Mouse (Mus musculus) limb, embryonic 14.5 days (tissue): ENCODE results near the gene A630023A22Rik. TPM values are rescaled to one million over a fixed set of nuclear protein-coding genes. Genes with fewer than 3 reads are reported as not detected.
A peak's percentile ranks its signal among the peaks of the same experiment; 100 is the strongest.

Experiments
- ATAC-seq: fragments of 200-750 bp; cut with Nextera tagmentation; 2 replicates; pipeline ENCODE4 v1.8.0; 2017; ENCODE audit warnings: low read depth, moderate number of reproducible peaks, moderate TSS enrichment; ENCODE audit not compliant: low FRiP score
- DNase-seq: peaks from one replicate; pipeline ENCODE4 v3.0.0-alpha.2; 2015; ENCODE audit warnings: low spot score
- H3K27ac ChIP-seq: fragments of 300-500 bp; sonication (generic); replicated peaks from 2 replicates; pipeline ENCODE4 v1.5.1; 2014; ENCODE audit warnings: low read depth, mild to moderate bottlenecking, low read length, moderate library complexity, mixed read lengths
- H3K27me3 ChIP-seq: fragments of 300-500 bp; sonication (generic); 2 replicates; pipeline ENCODE4 v1.6.1; 2014; ENCODE audit warnings: low read length, mixed read lengths; ENCODE audit not compliant: control insufficient read depth, insufficient read depth
- H3K36me3 ChIP-seq: fragments of 300-500 bp; sonication (generic); 2 replicates; pipeline ENCODE4 v1.6.1; 2014; ENCODE audit warnings: mild to moderate bottlenecking, low read length, moderate library complexity, mixed read lengths; ENCODE audit not compliant: control insufficient read depth, insufficient read depth
- H3K4me1 ChIP-seq: fragments of 300-500 bp; sonication (generic); 2 replicates; pipeline ENCODE4 v1.6.1; 2014; ENCODE audit warnings: antibody characterized with exemption, low read length, mixed read lengths; ENCODE audit not compliant: control insufficient read depth, insufficient read depth
- H3K4me2 ChIP-seq: fragments of 300-500 bp; sonication (generic); replicated peaks from 2 replicates; pipeline ENCODE4 v1.6.1; 2014; ENCODE audit warnings: low read depth, mild to moderate bottlenecking, low read length, moderate library complexity; ENCODE audit not compliant: severe bottlenecking
- H3K4me3 ChIP-seq: fragments of 300-500 bp; sonication (generic); replicated peaks from 2 replicates; pipeline ENCODE4 v1.5.1; 2014; ENCODE audit warnings: low read length
- H3K9ac ChIP-seq: fragments of 300-500 bp; sonication (generic); 2 replicates; pipeline ENCODE4 v1.6.1; 2014; ENCODE audit warnings: mild to moderate bottlenecking, low read depth, low read length, moderate library complexity; ENCODE audit not compliant: severe bottlenecking
- H3K9me3 ChIP-seq: fragments of 300-500 bp; sonication (generic); 2 replicates; pipeline ENCODE4 v1.6.1; 2016; ENCODE audit warnings: low read length; ENCODE audit not compliant: control insufficient read depth
- POLR2A ChIP-seq: fragments of 200-500 bp; IDR thresholded peaks from 2 replicates; pipeline ENCODE4 v1.8.0; 2012; ENCODE audit warnings: inconsistent platforms, mild to moderate bottlenecking, moderate library complexity, borderline replicate concordance; ENCODE audit not compliant: insufficient read depth, insufficient read length; ENCODE audit errors: extremely low read depth
- WGBS: fragments of 180-500 bp; shearing (Covaris S2); extraction: QIAGEN DNeasy Blood & Tissue Kit; methylation state at CpG from one replicate; pipeline ENCODE4 v1.1.7; 2014; 5-methylcytosine and 5-hydroxymethylcytosine counted together
- polyA plus RNA-seq, 2 experiments: library from polyadenylated mRNA; depleted of rRNA in 1 of 2; stranded (reverse) in 1 of 2; unstranded in 1 of 2; fragments of >200 nt; fragmentation: Nextera tagmentation in 1 of 2; extraction: Ambion mirVana in 1 of 2; gene quantifications; 2 replicates each; pipeline versions ENCODE4 v1.2.1 to v1.2.3; 2012 to 2014

Gene A630023A22Rik
- polyA plus RNA-seq, 2 experiments: not detected

DNA sequence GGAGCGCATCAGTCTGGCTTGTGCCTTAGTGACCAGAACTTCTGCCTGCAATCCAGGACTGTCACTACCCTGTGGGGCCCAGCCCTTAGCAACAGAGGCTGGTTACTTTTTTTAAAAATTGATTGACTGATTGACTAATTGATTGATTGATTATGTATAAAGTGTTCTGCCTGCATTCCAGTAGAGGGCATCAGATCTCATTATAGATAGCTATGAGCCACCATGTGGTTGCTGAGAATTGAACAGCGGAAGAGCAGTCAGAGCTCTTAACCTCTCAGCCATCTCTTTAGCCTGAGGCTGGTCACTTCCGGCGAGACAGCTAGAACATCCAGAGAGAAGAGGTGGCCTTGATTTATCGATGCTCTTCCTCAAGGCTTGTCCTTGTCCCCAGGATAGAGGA is 25.3 kb downstream of the A630023A22Rik start:
- Histone ChIP-seq H3K9ac (no peak overlapping the region), H3K4me1 (no peaks in the 10 kb centered on the region), H3K4me2 (no peak overlapping the region), H3K36me3 (no peaks in the 10 kb centered on the region), H3K27ac (no peak overlapping the region), H3K4me3 (no peak overlapping the region), H3K9me3 (no peaks in the 10 kb centered on the region), H3K27me3 (no peaks in the 10 kb centered on the region)
- no peak for TF ChIP-seq POLR2A
- DNase-seq: no peak
- WGBS: 75% methylated on average over 5 of the region's 5 CpGs
- no peak for ATAC-seq

DNA sequence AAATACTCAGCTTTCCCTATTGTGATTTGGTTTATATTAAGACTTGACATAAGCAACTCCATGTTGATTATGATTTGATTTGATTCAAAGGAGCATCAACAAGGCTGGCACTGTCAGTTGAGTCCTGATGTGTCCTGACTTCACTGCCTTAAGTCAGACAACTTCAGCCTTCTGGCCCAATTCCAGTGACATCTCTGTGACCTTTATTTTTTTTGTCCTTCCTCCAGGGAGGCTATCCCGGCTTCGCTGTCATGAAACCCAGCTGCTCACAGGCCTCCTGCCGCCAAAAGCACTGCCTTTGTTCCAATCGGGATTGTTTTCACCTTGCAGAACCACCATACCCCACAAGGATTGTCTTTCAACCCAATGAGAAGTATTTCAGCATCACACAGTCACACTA is 27.2 kb downstream of the A630023A22Rik start:
- H3K27me3 ChIP-seq: no peaks in the 10 kb centered on the region
- H3K9ac ChIP-seq: no peak overlapping the region
- H3K9me3 ChIP-seq: no peaks in the 10 kb centered on the region

DNA sequence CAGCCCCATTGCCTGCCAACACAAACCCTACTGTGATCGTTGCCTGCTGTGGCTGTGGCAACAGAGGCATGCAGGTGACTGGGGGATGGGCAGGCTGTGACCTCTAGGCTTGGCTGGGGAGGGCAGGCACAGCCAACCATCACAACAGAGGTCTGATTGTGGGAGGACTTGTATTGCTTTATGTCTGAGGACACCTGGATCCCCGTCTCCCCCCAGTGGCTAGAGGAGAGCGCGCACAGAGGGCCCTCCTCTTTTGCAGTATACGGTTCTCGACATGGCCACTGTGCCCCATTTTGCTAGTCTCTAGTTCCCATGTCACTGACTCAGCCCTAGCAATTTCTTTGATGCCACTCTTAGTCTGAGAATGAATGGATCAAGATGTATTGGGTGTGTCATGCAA is 30.9 kb downstream of the A630023A22Rik start:
- Histone ChIP-seq H3K36me3 (no peaks in the 10 kb centered on the region), H3K4me1 (no peaks in the 10 kb centered on the region), H3K9me3 (no peaks in the 10 kb centered on the region), H3K9ac (no peak overlapping the region), H3K27ac (no peak overlapping the region), H3K27me3 (no peaks in the 10 kb centered on the region), H3K4me3 (no peak overlapping the region), H3K4me2 (no peak overlapping the region)
- 60% methylated on average over 6 of the region's 6 CpGs for WGBS
- ATAC-seq: no peak
- DNase-seq: no peak
- no peak for TF ChIP-seq POLR2A

More for the DNA sequence above, 27.2 kb downstream of the A630023A22Rik start:
- DNase-seq: no peak
- no peaks in the 10 kb centered on the region for H3K4me1 ChIP-seq
- ATAC-seq: no peak
- no peak overlapping the region for H3K4me2 ChIP-seq
- TF ChIP-seq POLR2A: no peak
- H3K4me3 ChIP-seq: no peak overlapping the region
- 56% methylated on average over 4 of the region's 4 CpGs for WGBS
- H3K36me3 ChIP-seq: no peaks in the 10 kb centered on the region
- no peak overlapping the region for H3K27ac ChIP-seq

- DNase-seq: no peak
- H3K27ac ChIP-seq: no peak within 1 kb of the TSS
- H3K9ac ChIP-seq: no peak within 1 kb of the TSS
- no peaks in the 10 kb centered on the region for H3K27me3 ChIP-seq
- H3K4me1 ChIP-seq: no peaks in the 10 kb centered on the region
- no peak for TF ChIP-seq POLR2A
- ATAC-seq: no peak
- H3K4me2 ChIP-seq: no peak within 1 kb of the TSS
- H3K36me3 ChIP-seq: no peaks in the 10 kb centered on the region
- 83% methylated on average over 6 of the region's 6 CpGs for WGBS
- no peak within 1 kb of the TSS for H3K4me3 ChIP-seq
- no peaks in the 10 kb centered on the region for H3K9me3 ChIP-seq
Measured at GRCm38 (mm10) chr14:34052516-34052915, 50.0 kb downstream of the A630023A22Rik start, which contains the start of gene Antxrl. Antxrl (plus strand) TSS chr14:34052707.

DNA sequence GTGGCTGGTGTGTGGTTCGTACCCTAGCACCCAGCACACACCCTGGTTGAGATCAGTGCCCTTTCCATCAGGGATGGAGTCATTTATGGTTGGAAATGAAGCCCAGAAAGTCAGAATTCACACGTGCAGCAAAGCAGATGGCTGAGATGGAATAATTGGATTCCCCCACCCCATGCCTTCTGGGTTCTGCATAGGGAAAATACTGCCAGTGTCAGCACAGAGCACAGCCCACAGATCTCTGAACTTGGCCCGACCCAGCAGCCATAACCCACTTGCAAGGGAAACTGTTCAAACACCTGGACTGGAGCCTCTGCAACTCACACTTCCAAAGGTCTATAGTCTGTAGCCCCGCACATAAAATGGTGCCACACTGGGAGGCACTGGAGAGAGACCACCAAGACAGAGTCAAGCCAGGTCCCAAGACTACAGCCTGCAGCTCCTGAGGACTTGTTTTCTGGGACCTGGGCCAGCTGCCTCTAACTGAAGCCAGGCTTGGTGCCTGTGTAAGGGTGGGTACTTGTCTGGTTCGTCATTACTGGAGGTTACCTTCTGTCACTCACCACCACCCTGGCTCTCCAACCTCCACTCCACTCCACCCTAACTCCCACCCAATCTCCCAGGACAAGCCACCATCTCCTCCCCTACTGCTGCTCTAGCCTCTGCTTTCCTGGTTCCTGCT is 52.3 kb downstream of the A630023A22Rik start:
- peak; percentile 3 for DNase-seq

More for the DNA sequence above, 52.3 kb downstream of the A630023A22Rik start:
- no peaks in the 10 kb centered on the region for H3K9me3 ChIP-seq
- no peak overlapping the region for H3K4me3 ChIP-seq
- ATAC-seq: no peak
- H3K9ac ChIP-seq: no peak overlapping the region
- TF ChIP-seq POLR2A: no peak
- no peak overlapping the region for H3K4me2 ChIP-seq
- H3K27me3 ChIP-seq: no peaks in the 10 kb centered on the region
- H3K27ac ChIP-seq: no peak overlapping the region
- WGBS: 39% methylated on average over 5 of the region's 5 CpGs
- no peaks in the 10 kb centered on the region for H3K4me1 ChIP-seq
- H3K36me3 ChIP-seq: no peaks in the 10 kb centered on the region
